In the genomic region with DNA sequence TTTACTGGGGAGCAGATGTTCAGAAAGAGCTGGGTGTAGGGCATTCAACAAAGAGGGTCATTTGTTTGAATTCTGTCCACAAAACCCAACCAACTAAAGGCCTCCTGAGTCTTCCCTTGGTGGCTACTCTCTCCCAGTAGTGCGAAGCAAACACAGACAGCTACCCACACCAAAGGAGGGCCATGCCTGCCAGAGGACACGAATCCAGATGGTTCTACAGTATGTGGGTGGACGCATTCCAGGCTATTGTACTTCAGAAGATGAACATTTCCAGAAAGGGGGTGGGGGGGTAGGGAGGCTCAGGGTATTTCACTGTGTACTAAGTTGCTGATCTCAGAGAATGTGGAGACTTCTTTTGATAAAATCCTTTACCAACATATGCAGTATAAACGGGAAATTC, we compare ENCODE assay signal across 11 mouse cellular contexts.
DNase-seq lines count a peak whose midpoint lies in the region; ATAC-seq lines count a peak whose summit lies in the region.
"Had no signal": no experiment of that assay in that cellular context is flagged by ENCODE, and none has a peak within 500 bp of the region (broad histone marks: within the 10 kb centered on the region; RNA-seq: fewer than 3 reads in every experiment).

No protein-coding gene starts in this region.

- DNase-seq in frontal cortex, postnatal 10 days (ENCODE audit: low spot score in 2 of 2), result no peak
- peak; percentile 34 to 56 for DNase-seq in cerebellum, adult 18-20 months
- peak; percentile 17 to 43 for DNase-seq in layer of hippocampus, adult 8-10 months (ENCODE audit: low spot score in 2 of 2)
- DNase-seq in right cerebral cortex, adult 2 months (ENCODE audit: low spot score in 2 of 2), result peak; percentile 52 to 58
- no peak for DNase-seq in retina, embryonic 14.5 days (ENCODE audit: low spot score)
- no peak for DNase-seq in heart, postnatal 36 days
- no peak for DNase-seq in lung, postnatal 14 days
- DNase-seq: adrenal gland, postnatal 36 days; lung, adult 18-20 months had no signal

- intact Hi-C loops in heart, postnatal 36 days (cut with DNase I), result no loop called here

- peak; percentile 99 for ATAC-seq in frontal cortex, adult (ENCODE audit: low TSS enrichment)
- ATAC-seq: forebrain, embryonic 13.5 days had no signal

Comparison
In these comparisons a context has a peak if more than half of its experiments do, and no peak if none do; other contexts are left out.
1. DNase-seq: peak in cerebellum, adult 18-20 months (2 of 2), layer of hippocampus, adult 8-10 months (2 of 2) and right cerebral cortex, adult 2 months (2 of 2); none in frontal cortex, postnatal 10 days (0 of 2), retina, embryonic 14.5 days (single experiment), heart, postnatal 36 days (0 of 2) and lung, postnatal 14 days (single experiment).